Mouse (Mus musculus) adrenal gland, postnatal 36 days (tissue): Measurements from ENCODE around the gene Gng2. TPM values are rescaled to one million over a fixed set of nuclear protein-coding genes. Genes with fewer than 3 reads are reported as not detected.

Experiments
- DNase-seq, 2 experiments: peaks; one replicate each; pipeline ENCODE4 v3.0.0; 2021; ENCODE audit warnings: mixed read lengths in 1 of 2
- long read RNA-seq, 2 experiments: library from polyadenylated mRNA; stranded (forward); transcript quantifications; one replicate each; pipeline ENCODE4 v2.0.0; 2021; ENCODE audit warnings: borderline sequencing depth in 2 of 2
- total RNA-seq, 2 experiments: library from RNA; stranded (reverse); gene quantifications; 2 replicates each; pipeline ENCODE4 v1.2.3; 2021

The Gng2 gene
- total RNA-seq = 10 to 100 TPM; 28.6 to 33.5 TPM
- long read RNA-seq, experiment 1, partial matches to known transcripts = 0 of 3 reads
- long read RNA-seq, experiment 1, other reads (novel, unspliced or antisense) = 0 of 3 reads
- long read RNA-seq, experiment 2, partial matches to known transcripts = 1 of 2 reads
- long read RNA-seq, experiment 2, other reads (novel, unspliced or antisense) = 0 of 2 reads

GRCm38 (mm10) chr14:19977271-19978024 is at the start of gene Gng2:
TSS of gene Gng2 (minus strand) at chr14:19977627.
- peak in 1 of 2 experiments; percentile 17 for DNase-seq

GRCm38 (mm10) chr14:20024888-20025719 is 47.7 kb upstream of the Gng2 start:
- DNase-seq = peak in 1 of 2 experiments; percentile 22

- DNase-seq = no peak
These were observed 46.5 kb upstream of the Gng2 start for GRCm38 (mm10) chr14:20023939-20024338.

- DNase-seq = no peak
These were observed 42.1 kb upstream of the Gng2 start for GRCm38 (mm10) chr14:20019486-20019885.

GRCm38 (mm10) chr14:20012506-20013275 is 35.3 kb upstream of the Gng2 start:
- DNase-seq = no peak

GRCm38 (mm10) chr14:20007446-20007845 is 30.0 kb upstream of the Gng2 start:
- no peak for DNase-seq

- no peak for DNase-seq
These were observed 27.4 kb upstream of the Gng2 start for GRCm38 (mm10) chr14:20004777-20005289.

- DNase-seq = no peak
These were observed 19.4 kb upstream of the Gng2 start for GRCm38 (mm10) chr14:19996853-19997252.

- DNase-seq = no peak
These were observed 18.5 kb upstream of the Gng2 start for GRCm38 (mm10) chr14:19995943-19996342.

GRCm38 (mm10) chr14:19994068-19994467 is 16.6 kb upstream of the Gng2 start:
- DNase-seq = no peak

- no peak for DNase-seq
These were observed 16.1 kb upstream of the Gng2 start for GRCm38 (mm10) chr14:19993570-19993883.

- no peak for DNase-seq
These were observed 15.6 kb upstream of the Gng2 start for GRCm38 (mm10) chr14:19992873-19993569.

- no peak for DNase-seq
These were observed 14.4 kb upstream of the Gng2 start for GRCm38 (mm10) chr14:19991861-19992260.

GRCm38 (mm10) chr14:19990436-19990993 is 13.1 kb upstream of the Gng2 start:
- DNase-seq = no peak

GRCm38 (mm10) chr14:19988410-19988809 is 11.0 kb upstream of the Gng2 start:
- DNase-seq = no peak

GRCm38 (mm10) chr14:19987358-19987834 is 10.0 kb upstream of the Gng2 start:
- DNase-seq = no peak

- DNase-seq = peak; percentile 65 to 81
These were observed 9.4 kb upstream of the Gng2 start for GRCm38 (mm10) chr14:19986614-19987357.

GRCm38 (mm10) chr14:19985912-19986613 is 8.6 kb upstream of the Gng2 start:
- no peak for DNase-seq
